Mouse (Mus musculus) layer of hippocampus, postnatal 10 days (tissue): Measurements from ENCODE around the gene Gnb1l. TPM values are rescaled to one million over a fixed set of nuclear protein-coding genes. Genes with fewer than 3 reads are reported as not detected.

Source experiments
- total RNA-seq, 2 experiments: library from RNA; stranded (reverse); gene quantifications; 2 replicates each; pipeline ENCODE4 v1.2.3; 2021

Gene Gnb1l
- total RNA-seq, 2 experiments from 2014 or later: 6.9 to 7.4 TPM

Other genes with a start within 250 kb of the Gnb1l start
- 100 to 1,000 TPM; 133 to 147 TPM for gene Ranbp1, start 250.0 kb upstream of the Gnb1l start, total RNA-seq
- gene Gm49776, start 240.4 kb upstream of the Gnb1l start, total RNA-seq: not detected
- 10 to 100 TPM; 39.1 to 41.4 TPM for gene Dgcr8, start 209.5 kb upstream of the Gnb1l start, total RNA-seq
- gene Tango2, start 150.6 kb upstream of the Gnb1l start, total RNA-seq: 100 to 1,000 TPM; 100 to 102 TPM
- gene Arvcf, start 150.5 kb upstream of the Gnb1l start, total RNA-seq: 10 to 100 TPM; 46.2 to 53.9 TPM
- gene Txnrd2, start 72.3 kb upstream of the Gnb1l start, total RNA-seq: 10 to 100 TPM; 22.1 to 28.4 TPM
- 10 to 100 TPM; 55.3 to 59.8 TPM for gene Comt, start 71.9 kb upstream of the Gnb1l start, total RNA-seq
- 10 to 100 TPM in 1 of 2 experiments, 1 to 10 TPM in 1; 9.1 to 10.0 TPM for gene Rtl10, start 188 bp downstream of the Gnb1l start, total RNA-seq
- 1 to 10 TPM; 1.9 to 2.7 TPM for gene Tbx1, start 92.0 kb downstream of the Gnb1l start, total RNA-seq
- gene Gp1bb, start 123.7 kb downstream of the Gnb1l start, total RNA-seq: 1 to 10 TPM; 4.9 to 5.4 TPM
- gene Gm49601, start 127.7 kb downstream of the Gnb1l start, total RNA-seq: 10 to 100 TPM; 84.8 to 98.2 TPM
- 100 to 1,000 TPM; 543 to 588 TPM for gene Sept5, start 131.2 kb downstream of the Gnb1l start, total RNA-seq